Mouse (Mus musculus) kidney, adult 2 months (tissue): ENCODE results near the gene Trim8. TPM values are rescaled to one million over a fixed set of nuclear protein-coding genes. Genes with fewer than 3 reads are reported as not detected.

Source experiments
- DNase-seq: peaks from one replicate; pipeline ENCODE4 v3.0.0; 2021
- H3K27ac ChIP-seq: fragments of 200-500 bp; 2 replicates; pipeline ENCODE4 v1.5.1; 2012; ENCODE audit warnings: low read depth, low read length, control low read depth, inconsistent platforms; ENCODE audit not compliant: insufficient read depth
- H3K27me3 ChIP-seq: fragments of 200-500 bp; replicated peaks from 2 replicates; pipeline ENCODE4 v1.6.1; 2012; ENCODE audit warnings: mild to moderate bottlenecking, moderate library complexity, low read length, inconsistent platforms; ENCODE audit not compliant: control insufficient read depth, insufficient read depth
- H3K36me3 ChIP-seq: fragments of 200-500 bp; 2 replicates; pipeline ENCODE4 v1.6.1; 2012; ENCODE audit warnings: mild to moderate bottlenecking, moderate library complexity, low read length, inconsistent platforms; ENCODE audit not compliant: control insufficient read depth, insufficient read depth
- H3K4me1 ChIP-seq: fragments of 200-500 bp; 2 replicates; pipeline ENCODE4 v1.6.1; 2011; ENCODE audit warnings: low read length; ENCODE audit not compliant: control insufficient read depth, insufficient read depth
- H3K4me3 ChIP-seq: fragments of 200-500 bp; 2 replicates; pipeline ENCODE4 v1.5.1; 2011; ENCODE audit warnings: mild to moderate bottlenecking, low read depth, low read length, control low read depth; ENCODE audit not compliant: insufficient read depth
- CTCF ChIP-seq: fragments of 200-500 bp; conservative IDR thresholded peaks from 2 replicates; pipeline ENCODE4 v1.5.1; 2011; ENCODE audit warnings: low read depth, mild to moderate bottlenecking, control low read depth, low read length, moderate library complexity, mixed read lengths; ENCODE audit not compliant: insufficient read depth, insufficient read length
- POLR2A ChIP-seq: fragments of 200-500 bp; IDR thresholded peaks from one replicate; pipeline ENCODE4 v1.6.1; 2011; ENCODE audit warnings: low read depth, low read length, control low read depth
- WGBS: fragments of 180-500 bp; shearing (Covaris S2); methylation state at CpG from one replicate; pipeline ENCODE4 v1.1.7; 2018; 5-methylcytosine and 5-hydroxymethylcytosine counted together
- polyA plus RNA-seq: library from polyadenylated mRNA; depleted of rRNA; stranded (reverse); fragments of >200 nt; gene quantifications from 2 replicates; pipeline ENCODE4 v1.2.3, GENCODE M21; 2012

Trim8 gene
- polyA plus RNA-seq, 1 experiment: 43.6 TPM

DNA sequence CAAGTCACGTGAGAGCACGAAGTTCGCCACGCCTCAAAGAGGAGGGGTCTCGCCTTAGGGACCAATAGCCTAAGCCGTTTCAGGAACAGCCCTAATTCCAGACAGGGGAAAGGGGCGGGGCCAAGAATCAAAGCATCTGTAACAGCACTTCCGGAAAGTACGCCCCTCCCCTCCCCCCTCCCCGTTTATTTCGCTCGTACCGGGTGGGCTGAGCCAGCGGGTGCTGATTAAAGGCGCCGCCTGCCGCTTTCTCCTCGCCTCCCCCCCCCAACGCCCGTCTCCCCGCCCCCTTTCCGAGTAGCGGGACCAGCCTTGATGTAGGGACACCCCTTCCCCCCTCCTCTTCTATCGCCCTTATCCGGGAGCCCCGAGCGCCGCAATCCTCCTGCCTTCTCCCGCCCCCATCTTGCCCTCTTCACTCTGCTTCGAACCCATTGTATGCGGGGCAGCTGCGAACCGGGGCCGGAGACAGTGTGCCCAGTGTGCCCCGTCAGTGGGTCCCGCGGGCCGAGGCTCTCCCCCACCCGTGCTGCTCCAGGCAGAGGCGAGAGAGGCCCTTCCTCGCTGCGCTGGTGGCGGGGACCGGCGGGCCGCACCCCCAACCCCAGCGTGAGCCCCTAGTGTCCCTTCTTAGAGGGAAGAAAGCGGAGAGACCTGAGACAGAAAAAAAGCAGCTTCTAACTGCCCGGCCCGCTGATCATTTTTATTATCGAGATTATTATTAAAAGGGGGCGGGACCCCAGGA, 1.5 kb upstream of the Trim8 start:
- Histone ChIP-seq H3K27ac (peak overlapping the region; percentile 99), H3K4me1 (peaks cover 10% of the 10 kb centered on the region), H3K27me3 (no peaks in the 10 kb centered on the region), H3K4me3 (peak overlapping the region; percentile 79), H3K36me3 (no peaks in the 10 kb centered on the region)
- DNase-seq: peak; percentile 100
- TF ChIP-seq CTCF (no peak), POLR2A (peak; percentile 17)
- 1% methylated on average over 48 of the region's 52 CpGs for WGBS

DNA sequence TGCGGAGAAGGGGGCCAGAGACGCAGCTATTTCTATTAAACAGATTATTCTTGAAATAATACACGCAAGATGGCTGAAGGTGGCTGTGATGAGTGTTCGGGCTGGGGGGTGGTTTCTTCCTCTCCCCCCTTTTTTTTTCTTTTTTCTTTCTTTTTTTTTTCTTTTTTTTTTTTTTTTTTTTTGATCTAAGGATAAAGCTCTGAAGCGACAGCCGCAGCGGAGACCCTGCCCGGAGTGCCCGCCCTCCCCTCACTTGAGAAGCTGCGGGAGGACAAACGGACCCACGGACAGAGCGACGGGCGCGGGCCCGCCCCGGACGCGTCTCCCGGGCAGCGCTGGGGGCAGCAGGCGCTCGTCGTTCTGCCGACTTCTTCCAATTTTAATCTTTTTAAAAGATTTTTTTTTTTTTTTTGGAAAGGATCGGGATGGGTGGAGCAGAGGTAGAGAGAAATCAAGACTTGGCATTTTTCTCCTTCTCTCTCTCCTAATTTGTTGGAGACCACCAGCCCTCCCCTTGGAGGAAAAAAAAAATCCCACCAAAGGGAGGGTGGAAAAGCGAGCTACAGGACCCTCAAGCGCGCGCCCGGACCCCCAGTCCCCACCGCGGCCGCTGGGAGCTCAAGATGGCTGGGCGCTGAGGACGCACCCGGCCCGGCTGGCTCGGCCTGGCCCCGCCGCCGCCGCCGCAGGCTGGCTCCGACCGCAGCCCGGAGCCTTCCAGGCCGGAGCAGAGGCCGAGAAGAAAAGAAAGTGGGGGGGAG, 741 bp upstream of the Trim8 start:
- Histone ChIP-seq H3K27me3 (no peaks in the 10 kb centered on the region), H3K4me1 (peaks cover 17% of the 10 kb centered on the region), H3K4me3 (peak overlapping the region; percentile 79), H3K36me3 (no peaks in the 10 kb centered on the region), H3K27ac (peak overlapping the region; percentile 99)
- under 1% methylated on average over 50 of the region's 50 CpGs for WGBS
- no peak for DNase-seq
- TF ChIP-seq CTCF (no peak), POLR2A (no peak)

DNA sequence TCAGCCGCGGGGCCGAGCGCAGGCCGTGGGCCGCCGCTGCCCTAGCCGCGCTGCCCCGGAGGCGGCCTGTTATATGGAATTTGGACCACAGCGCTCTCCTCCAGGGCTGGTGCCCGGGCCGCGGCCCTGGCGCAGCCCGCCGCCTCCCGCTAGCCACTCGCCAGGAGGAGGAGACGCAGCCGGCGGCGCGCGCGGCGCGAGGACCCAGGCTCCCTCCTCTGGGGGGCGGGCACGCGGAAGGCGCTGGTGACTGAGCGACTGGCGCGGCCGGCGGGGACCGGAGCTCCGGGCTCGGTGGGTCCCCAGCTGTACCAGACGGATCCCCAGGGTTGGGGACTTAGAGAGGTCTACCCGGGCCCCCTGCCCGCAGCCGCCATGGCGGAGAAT, 560 bp downstream of the Trim8 start:
- Histone ChIP-seq H3K27ac (peak overlapping the region; percentile 95), H3K4me1 (peaks cover 28% of the 10 kb centered on the region), H3K4me3 (peak overlapping the region; percentile 79), H3K27me3 (no peaks in the 10 kb centered on the region), H3K36me3 (no peaks in the 10 kb centered on the region; the same call in 1 of the 2 replicates)
- peak; percentile 85 for DNase-seq
- TF ChIP-seq POLR2A (no peak), CTCF (no peak)
- under 1% methylated on average over 46 of the region's 46 CpGs for WGBS

DNA sequence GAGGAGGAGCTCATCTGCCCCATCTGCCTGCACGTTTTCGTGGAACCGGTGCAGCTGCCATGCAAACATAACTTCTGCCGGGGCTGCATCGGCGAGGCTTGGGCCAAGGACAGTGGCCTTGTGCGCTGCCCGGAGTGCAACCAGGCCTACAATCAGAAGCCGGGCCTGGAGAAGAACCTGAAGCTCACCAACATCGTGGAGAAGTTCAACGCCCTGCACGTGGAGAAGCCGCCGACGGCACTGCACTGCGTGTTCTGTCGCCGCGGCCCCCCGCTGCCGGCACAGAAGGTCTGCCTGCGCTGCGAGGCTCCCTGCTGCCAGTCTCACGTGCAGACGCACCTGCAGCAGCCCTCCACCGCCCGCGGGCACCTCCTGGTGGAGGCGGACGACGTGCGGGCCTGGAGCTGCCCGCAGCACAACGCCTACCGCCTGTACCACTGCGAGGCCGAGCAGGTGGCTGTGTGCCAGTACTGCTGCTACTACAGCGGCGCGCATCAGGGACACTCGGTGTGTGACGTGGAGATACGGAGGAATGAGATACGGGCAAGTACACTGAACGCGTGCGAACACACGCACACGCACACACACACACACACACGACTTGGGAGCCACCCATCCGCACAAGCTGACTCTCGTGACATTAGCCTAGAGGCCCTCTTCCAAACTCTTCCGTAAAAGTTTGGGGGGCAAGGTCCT, 1.1 kb downstream of the Trim8 start:
- under 1% methylated on average over 53 of the region's 53 CpGs for WGBS
- H3K27me3 ChIP-seq: no peaks in the 10 kb centered on the region
- DNase-seq: peak; percentile 90
- peak overlapping the region; percentile 79 for H3K4me3 ChIP-seq
- peaks cover 32% of the 10 kb centered on the region for H3K4me1 ChIP-seq
- peaks cover 1% of the 10 kb centered on the region; the same call in 1 of the 2 replicates for H3K36me3 ChIP-seq
- H3K27ac ChIP-seq: peak overlapping the region; percentile 95
- TF ChIP-seq CTCF (peak; percentile 62), POLR2A (peak; percentile 29)

DNA sequence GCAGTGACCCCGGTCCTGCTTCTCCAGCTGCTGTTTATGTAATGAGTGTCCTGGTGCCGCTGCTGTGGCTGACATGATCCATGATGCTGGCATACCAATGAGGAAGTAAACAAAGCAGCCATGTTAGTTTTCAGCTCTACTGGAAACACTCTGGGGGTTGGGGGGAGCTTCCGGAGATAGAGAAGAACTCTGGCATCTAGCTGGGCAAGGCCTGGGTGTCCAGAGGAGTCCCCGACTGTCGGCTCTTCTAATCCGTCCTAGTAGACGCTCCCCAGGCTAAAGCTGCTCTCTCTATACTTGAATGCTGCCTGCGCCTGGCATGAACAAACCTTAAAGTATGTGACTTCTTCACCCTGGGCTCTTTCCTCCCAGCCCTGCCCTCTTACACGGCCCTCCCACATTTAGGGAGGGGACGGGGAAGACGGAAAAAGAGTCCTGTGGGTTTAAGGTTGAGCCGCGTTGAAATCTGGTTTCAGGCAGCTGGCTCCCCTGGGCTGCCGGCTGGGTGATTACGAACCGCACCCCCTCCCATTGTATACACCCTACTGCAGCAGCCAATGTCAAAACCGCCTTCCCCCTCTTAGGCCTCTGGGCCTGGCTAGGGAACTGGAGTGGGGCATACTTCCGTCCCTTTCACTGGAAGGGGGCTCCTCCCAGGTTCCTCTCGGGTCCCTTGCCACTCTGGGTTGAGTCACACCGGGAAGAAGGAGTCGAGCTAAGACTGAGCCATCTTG, 2.0 kb downstream of the Trim8 start:
- peak overlapping the region; percentile 95 for H3K27ac ChIP-seq
- TF ChIP-seq POLR2A (no peak), CTCF (no peak)
- peak overlapping the region; percentile 79 for H3K4me3 ChIP-seq
- no peaks in the 10 kb centered on the region for H3K27me3 ChIP-seq
- H3K4me1 ChIP-seq: peaks cover 40% of the 10 kb centered on the region
- peaks cover 1% of the 10 kb centered on the region; the same call in 1 of the 2 replicates for H3K36me3 ChIP-seq
- 1% methylated on average over 21 of the region's 21 CpGs for WGBS
- peak; percentile 94 for DNase-seq

DNA sequence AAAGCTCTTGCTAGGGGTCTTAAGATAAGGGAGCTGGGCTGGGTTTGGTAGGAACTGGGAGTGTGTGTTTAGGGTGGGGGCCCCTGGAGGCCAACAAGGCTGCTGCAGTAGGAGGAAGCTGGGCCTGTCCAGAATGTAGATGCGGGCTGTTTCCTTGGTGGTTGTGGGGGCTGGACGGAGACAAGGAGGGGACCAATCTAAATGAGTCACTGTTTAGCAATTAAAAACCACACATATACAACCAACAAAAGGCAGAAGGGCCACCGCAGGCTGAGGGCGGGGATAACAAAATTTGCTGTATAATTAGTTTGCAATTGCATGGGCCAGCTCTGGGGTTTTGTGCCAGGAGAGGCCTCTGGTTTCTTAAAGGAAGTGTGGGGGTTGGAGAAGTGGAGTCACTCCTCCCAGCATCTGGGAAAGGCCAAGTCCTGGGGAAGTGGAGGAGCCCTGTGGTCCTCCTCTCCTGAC, 2.6 kb downstream of the Trim8 start:
- Histone ChIP-seq H3K27ac (peak overlapping the region; percentile 95), H3K36me3 (peaks cover 1% of the 10 kb centered on the region; the same call in 1 of the 2 replicates), H3K27me3 (no peaks in the 10 kb centered on the region), H3K4me3 (peak overlapping the region; percentile 79), H3K4me1 (peaks cover 46% of the 10 kb centered on the region)
- WGBS: 1% methylated on average over 4 of the region's 4 CpGs
- peak; percentile 24; the same call in 1 of the 2 replicates for TF ChIP-seq CTCF
- no peak for TF ChIP-seq POLR2A
- DNase-seq: peak; percentile 81
